ENCODE assay signal across 36 mouse cellular contexts in the genomic region with DNA sequence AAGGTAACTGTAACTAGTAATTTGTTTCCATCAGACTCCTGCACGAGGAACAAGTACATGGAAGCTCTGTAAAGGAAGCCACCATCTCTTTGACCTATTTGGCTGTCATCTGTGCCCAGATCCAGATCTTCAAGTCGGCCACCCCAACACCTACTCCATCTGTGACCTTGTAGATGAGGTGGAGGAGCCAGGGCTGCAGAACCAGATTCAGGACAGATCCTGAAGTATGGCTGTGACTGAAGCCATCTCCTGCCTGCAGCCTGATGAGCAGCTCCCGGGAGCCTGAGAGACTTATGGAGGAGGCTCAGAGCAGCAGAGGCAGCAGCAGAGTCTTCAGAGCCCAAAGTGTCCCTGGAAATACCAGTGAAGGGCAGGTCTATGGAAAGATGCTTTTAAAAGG. TPM values are rescaled to one million over a fixed set of nuclear protein-coding genes. Genes with fewer than 3 reads are reported as not detected.
"Had no signal": no experiment of that assay in that cellular context is flagged by ENCODE, and none has a peak within 500 bp of the region (broad histone marks: within the 10 kb centered on the region; RNA-seq: fewer than 3 reads in every experiment).

No protein-coding gene starts in this region.

- H3K4me3 ChIP-seq: intestine, embryonic 15.5 days; layer of hippocampus, adult 2 months; left cerebral cortex, adult 2 months; limb, embryonic 10.5 days; limb, embryonic 12.5 days; liver, embryonic 13.5 days; liver, embryonic 15.5 days had no signal

- H3K4me2 ChIP-seq: hindbrain, embryonic 14.5 days; intestine, embryonic 15.5 days; liver, embryonic 11.5 days; liver, embryonic 13.5 days; liver, embryonic 15.5 days had no signal

- H3K9ac ChIP-seq: hindbrain, embryonic 14.5 days; intestine, embryonic 15.5 days; limb, embryonic 12.5 days; liver, embryonic 13.5 days; liver, embryonic 15.5 days had no signal

- DNase-seq: gastrocnemius, postnatal 14 days; gastrocnemius, postnatal 36 days; heart, adult 18-20 months; kidney, adult 18-20 months; kidney, adult 8-10 months; kidney, postnatal 10 days; kidney, postnatal 25 days; liver; liver, embryonic 13.5 days had no signal

- H3K4me1 ChIP-seq: intestine, embryonic 15.5 days; limb, embryonic 12.5 days; liver, embryonic 13.5 days; liver, embryonic 15.5 days had no signal

- H3K27ac ChIP-seq: heart, embryonic 15.5 days; hindbrain, embryonic 14.5 days; intestine, embryonic 15.5 days; layer of hippocampus, adult 2 months; left cerebral cortex, adult 2 months; limb, embryonic 10.5 days; limb, embryonic 12.5 days; liver, embryonic 13.5 days; liver, embryonic 15.5 days had no signal

- ATAC-seq: hindbrain, embryonic 16.5 days; inflammation-experienced regulatory T-cells, adult 6 months; intestine, embryonic 15.5 days; intestine, postnatal 0 days had no signal

- H3K36me3 ChIP-seq: heart, embryonic 15.5 days; intestine, embryonic 15.5 days; limb, embryonic 10.5 days; limb, embryonic 12.5 days; liver, embryonic 13.5 days; liver, embryonic 15.5 days had no signal

- H3K9me3 ChIP-seq: heart, embryonic 15.5 days; intestine, embryonic 15.5 days; limb, embryonic 10.5 days; limb, embryonic 12.5 days; liver, embryonic 13.5 days; liver, embryonic 15.5 days had no signal

RNA-seq across cellular contexts. Expression of gene H2-T3, which starts 34.4 kb away (rescaled TPM):
- total RNA-seq: gastrocnemius, adult 18-20 months; gastrocnemius, adult 8-10 months; gastrocnemius, postnatal 14 days; heart, adult 18-20 months; heart, postnatal 25 days; layer of hippocampus, adult 2 months; layer of hippocampus, postnatal 10 days; layer of hippocampus, postnatal 25 days; left cerebral cortex, adult 2 months; left cerebral cortex, postnatal 14 days; left cerebral cortex, postnatal 36 days had no signal
- polyA plus RNA-seq: gonadal fat pad, adult 2 months; heart, embryonic 11.5 days; heart, embryonic 15.5 days; heart, postnatal 0 days; hindbrain, embryonic 11.5 days; hindbrain, embryonic 14.5 days; hindbrain, embryonic 16.5 days; kidney, embryonic 14.5 days; kidney, embryonic 16.5 days; limb, embryonic 10.5 days; limb, embryonic 12.5 days; limb, embryonic 14.5 days; liver, embryonic 11.5 days; liver, embryonic 13.5 days; liver, embryonic 15.5 days had no signal

RNA-seq across cellular contexts. Expression of gene Gm8909, which starts 56.1 kb away (rescaled TPM):
- total RNA-seq: gastrocnemius, adult 18-20 months; gastrocnemius, adult 8-10 months; gastrocnemius, postnatal 14 days; gastrocnemius, postnatal 36 days; heart, adult 18-20 months; heart, postnatal 25 days; hematopoietic stem cell, adult 5-6 weeks; layer of hippocampus, adult 2 months; layer of hippocampus, postnatal 10 days; layer of hippocampus, postnatal 25 days; left cerebral cortex, adult 2 months; left cerebral cortex, postnatal 14 days; left cerebral cortex, postnatal 36 days had no signal
- polyA plus RNA-seq: heart, embryonic 11.5 days; heart, postnatal 0 days; hindbrain, embryonic 11.5 days; hindbrain, embryonic 14.5 days; hindbrain, embryonic 16.5 days; kidney, embryonic 14.5 days; limb, embryonic 10.5 days; limb, embryonic 12.5 days; limb, embryonic 14.5 days; liver, embryonic 13.5 days; liver, embryonic 15.5 days had no signal
